Mouse (Mus musculus): ENCODE results near the gene Ak4.

Ak4 gene

DNA sequence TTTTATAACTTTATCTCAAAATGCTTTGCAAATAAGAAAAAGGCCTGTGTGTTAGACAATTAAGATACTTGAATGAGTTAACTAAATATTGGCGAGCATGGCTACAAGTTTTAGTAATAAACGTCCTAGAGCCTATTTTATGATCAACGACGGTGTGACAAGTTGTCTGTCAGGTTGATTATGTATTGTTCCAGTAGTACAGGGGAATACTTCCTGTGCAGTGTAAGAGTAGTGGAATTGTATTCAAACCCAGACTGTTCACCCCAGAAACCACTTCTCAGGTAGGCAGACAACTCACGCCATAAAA is 91.8 kb downstream of the Ak4 start:
- DNase-seq (ENCODE audit: low read depth in 2 of 2, low spot score in 2 of 2) = no peak

DNA sequence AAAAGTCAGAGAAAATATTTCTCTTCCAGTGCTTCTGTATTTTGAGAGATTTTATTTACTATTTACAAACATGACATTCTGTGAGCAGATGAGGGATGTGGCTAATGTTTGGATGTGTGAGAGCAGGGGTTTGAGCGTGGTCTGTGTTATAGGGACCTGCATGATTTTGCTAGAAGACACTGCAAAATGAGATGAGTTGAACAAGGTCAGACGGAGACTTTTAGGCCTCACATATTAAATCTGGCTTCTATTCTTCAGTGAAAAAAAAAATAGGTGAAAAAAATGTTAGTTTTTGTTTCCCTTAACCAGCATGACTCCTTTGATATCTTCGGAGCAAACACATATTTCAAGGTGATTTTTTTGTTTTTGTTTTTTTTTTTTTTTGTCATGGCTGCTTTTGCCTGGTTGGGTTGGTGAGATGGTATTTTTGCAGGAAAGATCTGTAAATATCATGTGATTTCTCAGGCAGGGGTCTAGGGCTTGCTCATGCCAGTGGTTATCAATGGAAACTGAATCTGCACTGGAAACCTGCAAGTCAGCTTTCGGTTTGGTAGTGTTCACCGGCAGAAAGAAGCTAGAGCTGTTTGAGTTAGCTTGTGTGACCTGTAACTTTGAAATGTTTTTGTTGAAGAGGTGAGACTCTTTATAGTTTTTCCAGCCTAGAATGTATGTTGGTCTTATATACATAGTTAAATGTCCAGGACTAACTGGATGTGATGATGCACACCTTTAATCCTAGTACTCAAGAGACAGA is 92.9 kb downstream of the Ak4 start:
- DNase-seq (ENCODE audit: low read depth in 2 of 2, low spot score in 2 of 2) = no peak

DNA sequence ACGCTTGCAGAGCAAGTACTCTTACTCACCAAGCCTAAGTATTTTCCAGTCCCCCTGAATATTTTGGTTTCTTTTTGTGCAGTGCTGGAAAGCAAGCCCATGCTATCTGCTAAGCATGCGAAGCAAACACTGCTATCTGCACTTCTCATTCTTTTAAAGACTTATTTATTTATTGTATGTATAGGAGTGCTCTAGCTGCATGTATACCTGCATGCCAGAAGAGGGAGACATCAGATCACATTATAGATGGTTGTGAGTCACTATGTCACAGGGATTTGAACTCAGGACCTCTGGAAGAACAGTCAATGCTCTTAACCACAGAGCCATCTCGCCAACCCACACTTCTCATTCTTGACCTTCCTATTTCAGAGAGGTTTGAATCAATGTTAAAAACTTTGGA is 94.2 kb downstream of the Ak4 start:
- no peak for DNase-seq (ENCODE audit: low read depth in 2 of 2, low spot score in 2 of 2)

DNA sequence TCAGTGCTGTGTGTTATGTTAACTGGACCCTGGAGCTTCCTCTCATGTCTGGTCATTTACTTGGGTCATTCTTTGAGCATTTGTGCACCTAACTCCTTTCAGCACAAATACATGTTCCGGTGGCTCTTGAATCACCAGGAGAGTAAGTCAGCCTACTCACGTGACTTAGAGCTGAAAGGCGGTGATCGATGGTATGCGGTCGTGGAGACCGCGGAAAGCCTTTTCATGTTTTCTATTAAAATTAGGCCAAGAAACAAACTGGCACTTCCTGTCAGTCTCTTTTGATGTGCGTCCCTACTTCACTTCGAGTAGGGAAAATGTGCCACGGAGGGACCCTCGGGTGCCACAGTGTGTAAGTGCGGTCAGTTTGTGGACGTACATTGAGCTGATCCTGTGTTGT is 96.8 kb downstream of the Ak4 start:
- no peak for DNase-seq (ENCODE audit: low read depth in 2 of 2, low spot score in 2 of 2)

Data from CD8-positive naive resting alpha-beta T cell, adult 2 months (primary cell).